Mouse (Mus musculus): ENCODE data around the gene Nos1.

GRCm38 (mm10) chr5:117844611-117845010, 63.8 kb downstream of the Nos1 start:
- TF ChIP-seq CTCF (IDR thresholded peaks at IDR 0.05; ENCODE audit: low read depth): no peak
- no peak for TF ChIP-seq EP300 (IDR thresholded peaks at IDR 0.05; ENCODE audit: low read depth)
